Mouse (Mus musculus): Measurements from ENCODE around the gene Dlg2. TPM values are rescaled to one million over a fixed set of nuclear protein-coding genes. Genes with fewer than 3 reads are reported as not detected.

Gene Dlg2
- polyA plus RNA-seq, 1 experiment from 2014 or later = 0.87 TPM

GRCm38 (mm10) chr7:91572666-91573065, 1096.2 kb downstream of the Dlg2 start:
- Histone ChIP-seq H3K9me3 (replicated peaks; ENCODE audit: low read length) (no peaks in the 10 kb centered on the region), H3K4me3 (replicated peaks; ENCODE audit: low read depth, low read length) (no peak overlapping the region), H3K27me3 (ENCODE audit: insufficient read depth, low read length) (no peaks in the 10 kb centered on the region), H3K27ac (no peak overlapping the region), H3K9ac (ENCODE audit: low read depth, low read length) (no peak overlapping the region), H3K4me2 (ENCODE audit: low read length) (no peak overlapping the region), H3K4me1 (replicated peaks; ENCODE audit: insufficient read depth, low read length) (no peaks in the 10 kb centered on the region), H3K36me3 (ENCODE audit: insufficient read depth, low read length) (no peaks in the 10 kb centered on the region)
- no peak for TF ChIP-seq CTCF (IDR thresholded peaks at IDR 0.05; ENCODE audit: low read depth)
- no peak for ATAC-seq (replicated peaks; ENCODE audit: low FRiP score, low read depth)
- no peak for DNase-seq (ENCODE audit: low spot score)
- 62% methylated on average over 2 of the region's 2 CpGs for WGBS

GRCm38 (mm10) chr7:91573321-91573720, 1096.8 kb downstream of the Dlg2 start:
- Histone ChIP-seq H3K27me3 (ENCODE audit: insufficient read depth, low read length) (no peaks in the 10 kb centered on the region), H3K36me3 (ENCODE audit: insufficient read depth, low read length) (no peaks in the 10 kb centered on the region), H3K9ac (ENCODE audit: low read depth, low read length) (no peak overlapping the region), H3K9me3 (replicated peaks; ENCODE audit: low read length) (no peaks in the 10 kb centered on the region), H3K4me3 (replicated peaks; ENCODE audit: low read depth, low read length) (no peak overlapping the region), H3K4me1 (replicated peaks; ENCODE audit: insufficient read depth, low read length) (no peaks in the 10 kb centered on the region), H3K27ac (no peak overlapping the region), H3K4me2 (ENCODE audit: low read length) (no peak overlapping the region)
- DNase-seq (ENCODE audit: low spot score) (no peak), ATAC-seq (replicated peaks; ENCODE audit: low FRiP score, low read depth) (no peak)
- no peak for TF ChIP-seq CTCF (IDR thresholded peaks at IDR 0.05; ENCODE audit: low read depth)

GRCm38 (mm10) chr7:91576216-91576615, 1099.7 kb downstream of the Dlg2 start:
- 88% methylated on average over 6 of the region's 6 CpGs for WGBS
- Histone ChIP-seq H3K4me1 (replicated peaks; ENCODE audit: insufficient read depth, low read length) (no peaks in the 10 kb centered on the region), H3K27me3 (ENCODE audit: insufficient read depth, low read length) (no peaks in the 10 kb centered on the region), H3K9me3 (replicated peaks; ENCODE audit: low read length) (no peaks in the 10 kb centered on the region), H3K27ac (no peak overlapping the region), H3K4me3 (replicated peaks; ENCODE audit: low read depth, low read length) (no peak overlapping the region), H3K9ac (ENCODE audit: low read depth, low read length) (no peak overlapping the region), H3K4me2 (ENCODE audit: low read length) (no peak overlapping the region), H3K36me3 (ENCODE audit: insufficient read depth, low read length) (no peaks in the 10 kb centered on the region)
- no peak for DNase-seq (ENCODE audit: low spot score)
- no peak for ATAC-seq (replicated peaks; ENCODE audit: low FRiP score, low read depth)
- no peak for TF ChIP-seq CTCF (IDR thresholded peaks at IDR 0.05; ENCODE audit: low read depth)

- ATAC-seq (replicated peaks; ENCODE audit: low FRiP score, low read depth) (no peak), DNase-seq (ENCODE audit: low spot score) (peak; percentile 3)
- H3K9me3 ChIP-seq (replicated peaks; ENCODE audit: low read length) = no peaks in the 10 kb centered on the region
- no peak overlapping the region for H3K4me3 ChIP-seq (replicated peaks; ENCODE audit: low read depth, low read length)
- no peaks in the 10 kb centered on the region for H3K36me3 ChIP-seq (ENCODE audit: insufficient read depth, low read length)
- H3K4me2 ChIP-seq (ENCODE audit: low read length) = no peak overlapping the region
- 73% methylated on average over 2 of the region's 2 CpGs for WGBS
- no peak overlapping the region for H3K27ac ChIP-seq
- H3K27me3 ChIP-seq (ENCODE audit: insufficient read depth, low read length) = no peaks in the 10 kb centered on the region
- no peak overlapping the region for H3K9ac ChIP-seq (ENCODE audit: low read depth, low read length)
- no peaks in the 10 kb centered on the region for H3K4me1 ChIP-seq (replicated peaks; ENCODE audit: insufficient read depth, low read length)
- peak; percentile 56 for TF ChIP-seq CTCF (IDR thresholded peaks at IDR 0.05; ENCODE audit: low read depth)
Measured at GRCm38 (mm10) chr7:91582203-91582602, 1105.7 kb downstream of the Dlg2 start.

GRCm38 (mm10) chr7:91583566-91583965, 1107.1 kb downstream of the Dlg2 start:
- H3K4me2 ChIP-seq (ENCODE audit: low read length) = no peak overlapping the region
- H3K27ac ChIP-seq = no peak overlapping the region
- H3K9me3 ChIP-seq (replicated peaks; ENCODE audit: low read length) = no peaks in the 10 kb centered on the region
- no peak overlapping the region for H3K9ac ChIP-seq (ENCODE audit: low read depth, low read length)
- no peaks in the 10 kb centered on the region for H3K27me3 ChIP-seq (ENCODE audit: insufficient read depth, low read length)
- no peaks in the 10 kb centered on the region for H3K36me3 ChIP-seq (ENCODE audit: insufficient read depth, low read length)
- ATAC-seq (replicated peaks; ENCODE audit: low FRiP score, low read depth) = no peak
- no peaks in the 10 kb centered on the region for H3K4me1 ChIP-seq (replicated peaks; ENCODE audit: insufficient read depth, low read length)
- 63% methylated on average over 1 of the region's 1 CpGs for WGBS
- no peak for DNase-seq (ENCODE audit: low spot score)
- H3K4me3 ChIP-seq (replicated peaks; ENCODE audit: low read depth, low read length) = no peak overlapping the region
- TF ChIP-seq CTCF (IDR thresholded peaks at IDR 0.05; ENCODE audit: low read depth) = no peak

GRCm38 (mm10) chr7:91591261-91592170, 1115.0 kb downstream of the Dlg2 start:
- Histone ChIP-seq H3K9me3 (replicated peaks; ENCODE audit: low read length) (no peaks in the 10 kb centered on the region), H3K4me2 (ENCODE audit: low read length) (no peak overlapping the region), H3K36me3 (ENCODE audit: insufficient read depth, low read length) (no peaks in the 10 kb centered on the region), H3K27ac (no peak overlapping the region), H3K4me3 (replicated peaks; ENCODE audit: low read depth, low read length) (no peak overlapping the region), H3K27me3 (ENCODE audit: insufficient read depth, low read length) (no peaks in the 10 kb centered on the region), H3K4me1 (replicated peaks; ENCODE audit: insufficient read depth, low read length) (no peaks in the 10 kb centered on the region), H3K9ac (ENCODE audit: low read depth, low read length) (no peak overlapping the region)
- DNase-seq (ENCODE audit: low spot score) (peak; percentile 2), ATAC-seq (replicated peaks; ENCODE audit: low FRiP score, low read depth) (no peak)
- 49% methylated on average over 5 of the region's 5 CpGs for WGBS
- TF ChIP-seq CTCF (IDR thresholded peaks at IDR 0.05; ENCODE audit: low read depth) = no peak
